13 mouse cellular contexts compared by ENCODE assay signal in the genomic region with DNA sequence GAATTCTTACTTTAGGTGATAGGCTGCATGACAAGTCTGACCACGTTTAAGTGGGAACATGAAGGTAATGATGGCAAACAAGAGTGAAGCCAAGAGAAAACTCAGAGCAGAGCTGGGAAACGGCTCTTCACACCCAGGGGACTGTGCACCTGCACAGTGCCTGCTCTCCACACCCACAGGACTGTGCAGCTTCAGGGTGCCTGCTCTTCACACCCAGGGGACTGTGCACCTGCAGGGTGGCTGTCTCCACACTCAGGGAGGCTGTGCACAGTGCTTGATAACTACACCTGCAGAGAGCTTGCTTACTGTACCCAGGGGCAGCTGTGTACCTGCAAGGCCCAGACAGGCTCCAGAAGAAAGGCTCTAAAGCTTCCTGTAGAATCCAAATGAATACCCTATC.
"Had no signal": no experiment of that assay in that cellular context is flagged by ENCODE, and none has a peak within 500 bp of the region (broad histone marks: within the 10 kb centered on the region; RNA-seq: fewer than 3 reads in every experiment).

No protein-coding gene starts in this region.

- ATAC-seq: hindbrain, postnatal 0 days; liver, embryonic 12.5 days; midbrain, embryonic 13.5 days had no signal

- H3K27ac ChIP-seq: hindbrain, postnatal 0 days; layer of hippocampus, adult 2 months; liver, embryonic 12.5 days; midbrain, embryonic 13.5 days; stomach, postnatal 0 days had no signal

- H3K27me3 ChIP-seq: liver, embryonic 12.5 days had no signal

- H3K36me3 ChIP-seq: liver, embryonic 12.5 days; midbrain, embryonic 13.5 days had no signal

- DNase-seq: kidney, adult 11 months; kidney, adult 9 months; kidney, postnatal 10 days; kidney, postnatal 4 days; left cerebral cortex, postnatal 4 days; lung, postnatal 10 days; right cerebral cortex, adult 18-20 months; right cerebral cortex, postnatal 25 days had no signal

- H3K9ac ChIP-seq: liver, embryonic 12.5 days; midbrain, embryonic 13.5 days had no signal

- H3K4me2 ChIP-seq: liver, embryonic 12.5 days; midbrain, embryonic 13.5 days had no signal

- H3K4me1 ChIP-seq: liver, embryonic 12.5 days had no signal

- H3K4me3 ChIP-seq: layer of hippocampus, adult 2 months; liver, embryonic 12.5 days; midbrain, embryonic 13.5 days had no signal

- H3K9me3 ChIP-seq: liver, embryonic 12.5 days; midbrain, embryonic 13.5 days had no signal
